Mouse (Mus musculus): Measurements from ENCODE around the gene Nqo2. TPM values are rescaled to one million over a fixed set of nuclear protein-coding genes. Genes with fewer than 3 reads are reported as not detected.

Gene Nqo2
- polyA plus RNA-seq, 2 experiments: 12.0 to 27.4 TPM

- no peak overlapping the region for H3K9ac ChIP-seq (replicated peaks)
- no peaks in the 10 kb centered on the region for H3K36me3 ChIP-seq (replicated peaks; ENCODE audit: control insufficient read depth, insufficient read depth, low read depth)
- no peak overlapping the region for H3K4me2 ChIP-seq (ENCODE audit: low read depth)
- H3K27me3 ChIP-seq (ENCODE audit: control insufficient read depth, insufficient read depth, low read length): no peaks in the 10 kb centered on the region
- no peak for TF ChIP-seq CTCF (IDR thresholded peaks at IDR 0.05; ENCODE audit: low read depth)
- TF ChIP-seq EP300 (IDR thresholded peaks at IDR 0.05; ENCODE audit: low read depth): no peak
- H3K9me3 ChIP-seq (ENCODE audit: control insufficient read depth, low read length): no peaks in the 10 kb centered on the region
- ATAC-seq (ENCODE audit: insufficient read depth) (no peak), DNase-seq (ENCODE audit: low read depth in 3 of 3, low spot score in 3 of 3) (no peak)
- 68% methylated on average over 2 of the region's 2 CpGs for WGBS (ENCODE audit: insufficient replicate concordance)
- H3K27ac ChIP-seq: no peak overlapping the region
- H3K4me3 ChIP-seq (ENCODE audit: insufficient read depth in 1 of 2, low read depth in 2 of 2, low read length in 2 of 2): no peak overlapping the region
- peaks cover 0 to 3% of the 10 kb centered on the region in 2 experiments; a peak in 2 of 4 replicates for H3K4me1 ChIP-seq (replicated peaks; ENCODE audit: control insufficient read depth in 2 of 2, insufficient read depth in 2 of 2, low read length in 1 of 2)
These were observed 4.7 kb upstream of the Nqo2 start for GRCm38 (mm10) chr13:33959771-33960170.

- peak overlapping the region; percentile 64 to 90 for H3K4me3 ChIP-seq (ENCODE audit: insufficient read depth in 1 of 2, low read depth in 2 of 2, low read length in 2 of 2)
- peak overlapping the region; percentile 78 for H3K9ac ChIP-seq (replicated peaks)
- no peaks in the 10 kb centered on the region for H3K36me3 ChIP-seq (replicated peaks; ENCODE audit: control insufficient read depth, insufficient read depth, low read depth)
- TF ChIP-seq EP300 (IDR thresholded peaks at IDR 0.05; ENCODE audit: low read depth): peak; percentile 39; the same call in 1 of the 2 replicates
- TF ChIP-seq CTCF (IDR thresholded peaks at IDR 0.05; ENCODE audit: low read depth): no peak
- 9% methylated on average over 14 of the region's 14 CpGs for WGBS (ENCODE audit: insufficient replicate concordance)
- H3K9me3 ChIP-seq (ENCODE audit: control insufficient read depth, low read length): no peaks in the 10 kb centered on the region
- H3K27me3 ChIP-seq (ENCODE audit: control insufficient read depth, insufficient read depth, low read length): no peaks in the 10 kb centered on the region
- peak; percentile 82 for ATAC-seq (ENCODE audit: insufficient read depth)
- H3K4me1 ChIP-seq (replicated peaks; ENCODE audit: control insufficient read depth in 2 of 2, insufficient read depth in 2 of 2, low read length in 1 of 2): peaks cover 5 to 17% of the 10 kb centered on the region in 2 experiments; a peak in 2 of 4 replicates
- peak overlapping the region; percentile 82 for H3K4me2 ChIP-seq (ENCODE audit: low read depth)
- DNase-seq (ENCODE audit: low read depth in 3 of 3, low spot score in 3 of 3): peak; percentile 40 to 48 (median 47)
- H3K27ac ChIP-seq: peak overlapping the region; percentile 73
These were observed 853 bp downstream of the Nqo2 start for GRCm38 (mm10) chr13:33965056-33966024.

GRCm38 (mm10) chr13:33966025-33966412, 1.5 kb downstream of the Nqo2 start:
- Histone ChIP-seq H3K36me3 (replicated peaks; ENCODE audit: control insufficient read depth, insufficient read depth, low read depth) (no peaks in the 10 kb centered on the region), H3K4me3 (ENCODE audit: insufficient read depth in 1 of 2, low read depth in 2 of 2, low read length in 2 of 2) (peak overlapping the region; percentile 47 to 64; a peak in 3 of 4 replicates), H3K4me1 (replicated peaks; ENCODE audit: control insufficient read depth in 2 of 2, insufficient read depth in 2 of 2, low read length in 1 of 2) (peaks cover 5 to 17% of the 10 kb centered on the region in 2 experiments; a peak in 2 of 4 replicates), H3K9ac (replicated peaks) (no peak overlapping the region), H3K4me2 (ENCODE audit: low read depth) (peak overlapping the region; percentile 82), H3K27ac (no peak overlapping the region), H3K27me3 (ENCODE audit: control insufficient read depth, insufficient read depth, low read length) (no peaks in the 10 kb centered on the region), H3K9me3 (ENCODE audit: control insufficient read depth, low read length) (no peaks in the 10 kb centered on the region)
- DNase-seq (ENCODE audit: low read depth in 3 of 3, low spot score in 3 of 3) (no peak), ATAC-seq (ENCODE audit: insufficient read depth) (no peak)
- no peak for TF ChIP-seq EP300 (IDR thresholded peaks at IDR 0.05; ENCODE audit: low read depth)
- no peak for TF ChIP-seq CTCF (IDR thresholded peaks at IDR 0.05; ENCODE audit: low read depth)
- 45% methylated on average over 4 of the region's 4 CpGs for WGBS (ENCODE audit: insufficient replicate concordance)

GRCm38 (mm10) chr13:33966574-33966973, 2.1 kb downstream of the Nqo2 start:
- no peak for ATAC-seq (ENCODE audit: insufficient read depth)

GRCm38 (mm10) chr13:33989625-33990024, 25.1 kb downstream of the Nqo2 start:
- TF ChIP-seq EP300 (IDR thresholded peaks at IDR 0.05; ENCODE audit: low read depth) (no peak), CTCF (IDR thresholded peaks at IDR 0.05; ENCODE audit: low read depth) (no peak)
- DNase-seq (ENCODE audit: low read depth in 3 of 3, low spot score in 3 of 3) (no peak), ATAC-seq (ENCODE audit: insufficient read depth) (no peak)
- Histone ChIP-seq H3K36me3 (replicated peaks; ENCODE audit: control insufficient read depth, insufficient read depth, low read depth) (no peaks in the 10 kb centered on the region; the same call in none of the 2 replicates), H3K27ac (no peak overlapping the region), H3K4me3 (ENCODE audit: insufficient read depth in 1 of 2, low read depth in 2 of 2, low read length in 2 of 2) (no peak overlapping the region), H3K27me3 (ENCODE audit: control insufficient read depth, insufficient read depth, low read length) (no peaks in the 10 kb centered on the region), H3K9me3 (ENCODE audit: control insufficient read depth, low read length) (no peaks in the 10 kb centered on the region), H3K4me2 (ENCODE audit: low read depth) (no peak overlapping the region), H3K9ac (replicated peaks) (no peak overlapping the region), H3K4me1 (replicated peaks; ENCODE audit: control insufficient read depth in 2 of 2, insufficient read depth in 2 of 2, low read length in 1 of 2) (no peaks in the 10 kb centered on the region)
- 60% methylated on average over 5 of the region's 5 CpGs for WGBS (ENCODE audit: insufficient replicate concordance)

More at GRCm38 (mm10) chr13:33966574-33966973, 2.1 kb downstream of the Nqo2 start:
- no peak overlapping the region for H3K9ac ChIP-seq (replicated peaks)
- H3K4me3 ChIP-seq (ENCODE audit: insufficient read depth in 1 of 2, low read depth in 2 of 2, low read length in 2 of 2): no peak overlapping the region
- no peaks in the 10 kb centered on the region for H3K36me3 ChIP-seq (replicated peaks; ENCODE audit: control insufficient read depth, insufficient read depth, low read depth)
- TF ChIP-seq CTCF (IDR thresholded peaks at IDR 0.05; ENCODE audit: low read depth) (no peak), EP300 (IDR thresholded peaks at IDR 0.05; ENCODE audit: low read depth) (no peak)
- DNase-seq (ENCODE audit: low read depth in 3 of 3, low spot score in 3 of 3): no peak
- no peak overlapping the region for H3K4me2 ChIP-seq (ENCODE audit: low read depth)
- H3K27me3 ChIP-seq (ENCODE audit: control insufficient read depth, insufficient read depth, low read length): no peaks in the 10 kb centered on the region
- H3K4me1 ChIP-seq (replicated peaks; ENCODE audit: control insufficient read depth in 2 of 2, insufficient read depth in 2 of 2, low read length in 1 of 2): peaks cover 5 to 17% of the 10 kb centered on the region in 2 experiments; a peak in 2 of 4 replicates
- H3K9me3 ChIP-seq (ENCODE audit: control insufficient read depth, low read length): no peaks in the 10 kb centered on the region
- no peak overlapping the region for H3K27ac ChIP-seq
